Mouse (Mus musculus): ENCODE results near the gene Wdr89.

DNA sequence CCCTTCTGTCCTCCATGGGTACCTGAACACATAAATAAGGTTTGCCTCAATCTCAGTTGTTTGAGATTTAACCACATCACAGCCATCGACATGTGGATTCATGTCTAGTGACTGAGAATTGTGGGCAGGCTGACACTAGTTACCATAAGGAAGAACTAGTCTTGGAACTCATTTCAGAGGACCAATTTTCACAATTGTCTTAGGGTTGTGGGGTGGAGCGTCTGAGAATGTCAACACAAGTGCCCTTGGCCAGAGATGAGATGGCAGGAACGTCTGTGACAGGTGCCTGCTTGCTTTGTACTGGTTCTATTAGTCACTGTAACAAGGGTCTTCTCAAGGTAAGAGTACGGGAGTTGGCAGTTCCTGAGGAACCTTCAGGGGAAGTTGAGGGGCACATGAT, 11.8 kb upstream of the Wdr89 start:
- TF ChIP-seq CTCF (IDR thresholded peaks at IDR 0.05; ENCODE audit: low read depth), result no peak
- no peak for TF ChIP-seq EP300 (IDR thresholded peaks at IDR 0.05; ENCODE audit: low read depth)
